8 mouse cellular contexts compared by ENCODE assay signal in the genomic region with DNA sequence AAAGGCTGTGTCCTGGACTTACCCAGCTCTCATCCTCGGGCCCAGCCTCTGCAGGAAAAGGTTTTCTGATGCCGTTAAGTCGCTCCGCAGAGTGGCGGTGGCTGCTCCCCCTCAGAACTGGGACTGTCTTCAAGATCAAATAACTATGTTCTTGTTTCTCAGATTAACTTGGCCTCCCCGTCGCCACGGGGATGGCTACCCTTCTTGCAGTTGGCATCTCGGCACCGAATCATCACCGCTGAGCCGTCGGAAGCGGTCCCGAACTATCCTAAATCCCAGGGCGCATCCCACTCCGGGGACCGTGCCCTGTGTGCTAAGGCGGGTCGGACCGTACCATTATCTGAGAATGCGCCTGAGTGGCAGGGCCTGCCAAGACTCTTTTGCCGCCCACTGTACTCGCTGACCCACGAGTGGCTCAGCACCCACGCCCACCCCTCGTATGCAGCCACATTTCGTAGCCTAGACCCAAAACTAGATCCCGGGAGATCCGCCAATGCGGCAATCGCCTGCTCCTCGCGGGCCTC. TPM values are rescaled to one million over a fixed set of nuclear protein-coding genes. Genes with fewer than 3 reads are reported as not detected.
A peak's percentile ranks its signal among the peaks of the same experiment; 100 is the strongest.
DNase-seq lines count a peak whose midpoint lies in the region; ATAC-seq lines count a peak whose summit lies in the region.

No protein-coding gene starts in this region.

- peak overlapping the region; percentile 41 for H3K4me3 ChIP-seq in kidney, embryonic 15.5 days (replicated peaks)
- peak overlapping the region; percentile 58 for H3K4me3 ChIP-seq in embryonic facial prominence, embryonic 12.5 days
- H3K4me3 ChIP-seq in hindbrain, embryonic 15.5 days = no peak overlapping the region
- H3K4me3 ChIP-seq in midbrain, embryonic 16.5 days (ENCODE audit: low read depth, low read length) = no peak overlapping the region

- H3K4me2 ChIP-seq in kidney, embryonic 15.5 days = 0 out of 2 replicates have a peak overlapping the region, but pooled peaks have one; percentile 70
- H3K4me2 ChIP-seq in embryonic facial prominence, embryonic 12.5 days (replicated peaks) = peak overlapping the region; percentile 77
- H3K4me2 ChIP-seq in hindbrain, embryonic 15.5 days = 0 out of 2 replicates have a peak overlapping the region, but pooled peaks have one; percentile 54
- H3K4me2 ChIP-seq in midbrain, embryonic 16.5 days (ENCODE audit: low read length) = no peak overlapping the region

- H3K9ac ChIP-seq in kidney, embryonic 15.5 days = no peak overlapping the region
- H3K9ac ChIP-seq in embryonic facial prominence, embryonic 12.5 days = peak overlapping the region; percentile 84
- no peak overlapping the region for H3K9ac ChIP-seq in hindbrain, embryonic 15.5 days
- no peak overlapping the region for H3K9ac ChIP-seq in midbrain, embryonic 16.5 days (ENCODE audit: low read depth, low read length)

- no peak overlapping the region for H3K27ac ChIP-seq in kidney, embryonic 15.5 days
- H3K27ac ChIP-seq in embryonic facial prominence, embryonic 12.5 days = peak overlapping the region; percentile 90
- H3K27ac ChIP-seq in hindbrain, embryonic 15.5 days (replicated peaks) = no peak overlapping the region
- no peak overlapping the region for H3K27ac ChIP-seq in midbrain, embryonic 16.5 days (ENCODE audit: low read length)

- H3K36me3 ChIP-seq in kidney, embryonic 15.5 days = no peaks in the 10 kb centered on the region
- H3K36me3 ChIP-seq in embryonic facial prominence, embryonic 12.5 days = no peaks in the 10 kb centered on the region
- no peaks in the 10 kb centered on the region for H3K36me3 ChIP-seq in hindbrain, embryonic 15.5 days
- H3K36me3 ChIP-seq in midbrain, embryonic 16.5 days (ENCODE audit: control insufficient read depth, insufficient read depth, low read length) = no peaks in the 10 kb centered on the region

- no peaks in the 10 kb centered on the region for H3K9me3 ChIP-seq in kidney, embryonic 15.5 days (replicated peaks)
- H3K9me3 ChIP-seq in embryonic facial prominence, embryonic 12.5 days = no peaks in the 10 kb centered on the region
- no peaks in the 10 kb centered on the region for H3K9me3 ChIP-seq in hindbrain, embryonic 15.5 days
- no peaks in the 10 kb centered on the region for H3K9me3 ChIP-seq in midbrain, embryonic 16.5 days (replicated peaks; ENCODE audit: control insufficient read depth, low read length, poor library complexity, severe bottlenecking)

- peaks cover 99% of the 10 kb centered on the region for H3K27me3 ChIP-seq in kidney, embryonic 15.5 days
- peaks cover 68% of the 10 kb centered on the region for H3K27me3 ChIP-seq in embryonic facial prominence, embryonic 12.5 days
- peaks cover 77% of the 10 kb centered on the region for H3K27me3 ChIP-seq in hindbrain, embryonic 15.5 days
- peaks cover 54% of the 10 kb centered on the region for H3K27me3 ChIP-seq in midbrain, embryonic 16.5 days (ENCODE audit: control insufficient read depth, insufficient read depth, low read depth, low read length)

- peaks cover 22% of the 10 kb centered on the region for H3K4me1 ChIP-seq in kidney, embryonic 15.5 days
- H3K4me1 ChIP-seq in embryonic facial prominence, embryonic 12.5 days = peaks cover 26% of the 10 kb centered on the region
- H3K4me1 ChIP-seq in hindbrain, embryonic 15.5 days (replicated peaks) = peaks cover 17% of the 10 kb centered on the region
- H3K4me1 ChIP-seq in midbrain, embryonic 16.5 days (ENCODE audit: control insufficient read depth, insufficient read depth, low read length) = peaks cover 8% of the 10 kb centered on the region; the same call in 1 of the 2 replicates

- no peak for DNase-seq in kidney, adult 18-20 months
- no peak for DNase-seq in cerebellum, postnatal 14 days
- DNase-seq in right cerebral cortex, postnatal 14 days = no peak
- DNase-seq in urinary bladder, adult 2 months (ENCODE audit: low spot score) = no peak

- no peak for ATAC-seq in kidney, embryonic 15.5 days (replicated peaks; ENCODE audit: low FRiP score)
- no peak for ATAC-seq in embryonic facial prominence, embryonic 12.5 days (ENCODE audit: insufficient number of reproducible peaks, insufficient read depth, low FRiP score, low TSS enrichment)
- no peak for ATAC-seq in hindbrain, embryonic 15.5 days (ENCODE audit: low FRiP score, low read depth)
- peak; percentile 30; the same call in 1 of the 2 replicates for ATAC-seq in midbrain, embryonic 16.5 days

- under 1% methylated on average over 34 of the region's 34 CpGs for WGBS in kidney, embryonic 15.5 days
- WGBS in embryonic facial prominence, embryonic 12.5 days = under 1% methylated on average over 34 of the region's 34 CpGs
- WGBS in hindbrain, embryonic 15.5 days = under 1% methylated on average over 34 of the region's 34 CpGs
- WGBS in midbrain, embryonic 16.5 days = under 1% methylated on average over 34 of the region's 34 CpGs

RNA-seq across cellular contexts. Expression of a gene that starts 1.2 kb away (rescaled TPM):
- 0.10 and 0.19 TPM in 2 replicates for polyA plus RNA-seq in kidney, embryonic 15.5 days (2015; fragmentation: Nextera tagmentation; extraction: Ambion mirVana)
- 28.7 and 40.5 TPM in 2 replicates for polyA plus RNA-seq in embryonic facial prominence, embryonic 12.5 days (2016; fragmentation: Nextera tagmentation; extraction: Ambion mirVana)
- 0.16 and 1.1 TPM in 2 replicates for polyA plus RNA-seq in hindbrain, embryonic 15.5 days (2015; fragmentation: Nextera tagmentation; extraction: Ambion mirVana)
- polyA plus RNA-seq in midbrain, embryonic 16.5 days (2015; fragmentation: Nextera tagmentation; extraction: Ambion mirVana) = 1.0 and 1.5 TPM in 2 replicates
- not detected in 2 replicates for polyA plus RNA-seq in urinary bladder, adult 2 months (2012; rRNA removed)

RNA-seq across cellular contexts. Expression of a gene that starts 35.1 kb away (rescaled TPM):
- not detected in 2 replicates for polyA plus RNA-seq in kidney, embryonic 15.5 days (2015; fragmentation: Nextera tagmentation; extraction: Ambion mirVana)
- polyA plus RNA-seq in embryonic facial prominence, embryonic 12.5 days (2016; fragmentation: Nextera tagmentation; extraction: Ambion mirVana) = not detected in 2 replicates
- polyA plus RNA-seq in hindbrain, embryonic 15.5 days (2015; fragmentation: Nextera tagmentation; extraction: Ambion mirVana) = not detected in 2 replicates
- not detected in 2 replicates for polyA plus RNA-seq in midbrain, embryonic 16.5 days (2015; fragmentation: Nextera tagmentation; extraction: Ambion mirVana)
- not detected in 2 replicates for polyA plus RNA-seq in urinary bladder, adult 2 months (2012; rRNA removed)

RNA-seq across cellular contexts. Expression of a gene that starts 35.5 kb away (rescaled TPM):
- polyA plus RNA-seq in kidney, embryonic 15.5 days (2015; fragmentation: Nextera tagmentation; extraction: Ambion mirVana) = 45.0 and 46.4 TPM in 2 replicates
- polyA plus RNA-seq in embryonic facial prominence, embryonic 12.5 days (2016; fragmentation: Nextera tagmentation; extraction: Ambion mirVana) = 82.4 and 83.1 TPM in 2 replicates
- polyA plus RNA-seq in hindbrain, embryonic 15.5 days (2015; fragmentation: Nextera tagmentation; extraction: Ambion mirVana) = 141 and 157 TPM in 2 replicates
- 154 and 160 TPM in 2 replicates for polyA plus RNA-seq in midbrain, embryonic 16.5 days (2015; fragmentation: Nextera tagmentation; extraction: Ambion mirVana)
- 33.4 and 37.7 TPM in 2 replicates for polyA plus RNA-seq in urinary bladder, adult 2 months (2012; rRNA removed)

RNA-seq across cellular contexts. Expression of a gene that starts 41.1 kb away (rescaled TPM):
- polyA plus RNA-seq in kidney, embryonic 15.5 days (2015; fragmentation: Nextera tagmentation; extraction: Ambion mirVana) = not detected in 2 replicates
- polyA plus RNA-seq in embryonic facial prominence, embryonic 12.5 days (2016; fragmentation: Nextera tagmentation; extraction: Ambion mirVana) = 0.46 and 0.48 TPM in 2 replicates
- not detected in 2 replicates for polyA plus RNA-seq in hindbrain, embryonic 15.5 days (2015; fragmentation: Nextera tagmentation; extraction: Ambion mirVana)
- polyA plus RNA-seq in midbrain, embryonic 16.5 days (2015; fragmentation: Nextera tagmentation; extraction: Ambion mirVana) = not detected in 2 replicates
- polyA plus RNA-seq in urinary bladder, adult 2 months (2012; rRNA removed) = not detected in 2 replicates

Comparison
In these comparisons a context has a peak if more than half of its experiments do, and no peak if none do; other contexts are left out.
1. H3K4me3 ChIP-seq: peak in kidney, embryonic 15.5 days (single experiment) and embryonic facial prominence, embryonic 12.5 days (single experiment); none in hindbrain, embryonic 15.5 days (single experiment) and midbrain, embryonic 16.5 days (single experiment).
2. RNA of a gene that starts 1.2 kb away (polyA plus RNA-seq): 28.7 to 40.5 TPM in embryonic facial prominence, embryonic 12.5 days; 1.0 to 1.5 TPM in midbrain, embryonic 16.5 days, 0.16 to 1.1 TPM in hindbrain, embryonic 15.5 days, 0.10 to 0.19 TPM in kidney, embryonic 15.5 days and not detected in urinary bladder, adult 2 months; every median in the first group is over 10 times any median in the second.